In genomic region chr8:9977573-9978314, GRCm38 (mm10) we compare ENCODE assay signal across 8 mouse cellular contexts. TPM values are rescaled to one million over a fixed set of nuclear protein-coding genes. Genes with fewer than 3 reads are reported as not detected.
A peak's percentile ranks its signal among the peaks of the same experiment; 100 is the strongest.
DNase-seq lines count a peak whose midpoint lies in the region; ATAC-seq and TF ChIP-seq lines count a peak whose summit lies in the region.

Lig4 (minus strand) TSS chr8:9977686.
Abhd13 (plus strand) TSS chr8:9977707.

- TF ChIP-seq POLR2A in testis, adult 2 months (IDR thresholded peaks at IDR 0.05; ENCODE audit: control insufficient read depth, low read depth, low read length), result peak; percentile 49; the same call in 1 of the 2 replicates

- DNase-seq in c-Kit-positive CD71-positive TER-119-positive erythroid progenitor cells, embryonic 14.5 days (ENCODE audit: low spot score), result peak; percentile 95
- DNase-seq in heart, postnatal 0 days (ENCODE audit: low spot score), result peak; percentile 94
- peak; percentile 98 to 99 for DNase-seq in kidney, postnatal 4 days

- peak within 1 kb of the TSS; percentile 89 for H3K27ac ChIP-seq in forebrain, embryonic 12.5 days
- peak within 1 kb of the TSS; percentile 93 for H3K27ac ChIP-seq in heart, postnatal 0 days (ENCODE audit: low read depth)
- peak within 1 kb of the TSS; percentile 85 for H3K27ac ChIP-seq in liver, embryonic 16.5 days (ENCODE audit: low read length)
- peak within 1 kb of the TSS; percentile 90 for H3K27ac ChIP-seq in neural tube, embryonic 13.5 days (replicated peaks)
- peak within 1 kb of the TSS; percentile 87 for H3K27ac ChIP-seq in testis, adult 2 months (ENCODE audit: control insufficient read depth, insufficient read depth, low read depth, low read length)

- peaks cover 37% of the 10 kb centered on the region for H3K4me1 ChIP-seq in E14TG2a.4 (replicated peaks; ENCODE audit: low read depth, low read length)
- peaks cover 35% of the 10 kb centered on the region for H3K4me1 ChIP-seq in forebrain, embryonic 12.5 days
- H3K4me1 ChIP-seq in heart, postnatal 0 days (ENCODE audit: control insufficient read depth, insufficient read depth), result peaks cover 23% of the 10 kb centered on the region
- peaks cover 20% of the 10 kb centered on the region for H3K4me1 ChIP-seq in liver, embryonic 16.5 days (ENCODE audit: control insufficient read depth, low read depth, low read length)
- H3K4me1 ChIP-seq in neural tube, embryonic 13.5 days (replicated peaks), result peaks cover 48% of the 10 kb centered on the region
- H3K4me1 ChIP-seq in testis, adult 2 months (ENCODE audit: control insufficient read depth, insufficient read depth, low read length), result peaks cover 9% of the 10 kb centered on the region

- no peaks in the 10 kb centered on the region for H3K9me3 ChIP-seq in E14TG2a.4 (ENCODE audit: low read length)
- H3K9me3 ChIP-seq in forebrain, embryonic 12.5 days, result no peaks in the 10 kb centered on the region
- H3K9me3 ChIP-seq in heart, postnatal 0 days (replicated peaks; ENCODE audit: control insufficient read depth, low read length), result no peaks in the 10 kb centered on the region
- no peaks in the 10 kb centered on the region for H3K9me3 ChIP-seq in liver, embryonic 16.5 days (replicated peaks; ENCODE audit: control insufficient read depth, low read length)
- H3K9me3 ChIP-seq in neural tube, embryonic 13.5 days, result no peaks in the 10 kb centered on the region

- no peak for TF ChIP-seq EP300 in heart, postnatal 0 days (IDR thresholded peaks at IDR 0.05; ENCODE audit: low read depth)

- peak within 1 kb of the TSS; percentile 91 for H3K9ac ChIP-seq in forebrain, embryonic 12.5 days
- peak within 1 kb of the TSS; percentile 98 for H3K9ac ChIP-seq in heart, postnatal 0 days (replicated peaks; ENCODE audit: low read depth, low read length)
- H3K9ac ChIP-seq in liver, embryonic 16.5 days (ENCODE audit: low read depth, low read length), result peak within 1 kb of the TSS; percentile 95
- peak within 1 kb of the TSS; percentile 93 for H3K9ac ChIP-seq in neural tube, embryonic 13.5 days

- peak within 1 kb of the TSS; percentile 77 for H3K4me2 ChIP-seq in forebrain, embryonic 12.5 days
- peak within 1 kb of the TSS; percentile 92 for H3K4me2 ChIP-seq in heart, postnatal 0 days (ENCODE audit: low read depth, low read length)
- peak within 1 kb of the TSS; percentile 90 for H3K4me2 ChIP-seq in liver, embryonic 16.5 days (ENCODE audit: low read depth, low read length)
- peak within 1 kb of the TSS; percentile 86 for H3K4me2 ChIP-seq in neural tube, embryonic 13.5 days

- peak; percentile 81 for ATAC-seq in forebrain, embryonic 12.5 days (ENCODE audit: low FRiP score)
- ATAC-seq in heart, postnatal 0 days (ENCODE audit: insufficient read depth, low read depth), result peak; percentile 70
- peak; percentile 73 for ATAC-seq in liver, embryonic 16.5 days (ENCODE audit: low read depth)
- peak; percentile 71 for ATAC-seq in neural tube, embryonic 13.5 days (ENCODE audit: low read depth)

- TF ChIP-seq CTCF in E14TG2a.4 (conservative IDR thresholded peaks at IDR 0.05; ENCODE audit: low read length), result no peak
- no peak for TF ChIP-seq CTCF in heart, postnatal 0 days (IDR thresholded peaks at IDR 0.05; ENCODE audit: low read depth)
- TF ChIP-seq CTCF in testis, adult 2 months (IDR thresholded peaks at IDR 0.05; ENCODE audit: control insufficient read depth, insufficient read depth, insufficient replicate concordance, low read depth, low read length), result no peak

- no peaks in the 10 kb centered on the region for H3K27me3 ChIP-seq in E14TG2a.4 (ENCODE audit: insufficient read depth, low read length)
- no peaks in the 10 kb centered on the region for H3K27me3 ChIP-seq in forebrain, embryonic 12.5 days
- no peaks in the 10 kb centered on the region for H3K27me3 ChIP-seq in heart, postnatal 0 days (ENCODE audit: control insufficient read depth, insufficient read depth, low read length)
- H3K27me3 ChIP-seq in liver, embryonic 16.5 days (ENCODE audit: control insufficient read depth, insufficient read depth, low read depth, low read length), result no peaks in the 10 kb centered on the region
- no peaks in the 10 kb centered on the region for H3K27me3 ChIP-seq in neural tube, embryonic 13.5 days
- no peaks in the 10 kb centered on the region for H3K27me3 ChIP-seq in testis, adult 2 months (ENCODE audit: control insufficient read depth, insufficient read depth, low read length)

- WGBS in forebrain, embryonic 12.5 days, result under 1% methylated on average over 68 of the region's 68 CpGs
- WGBS in heart, postnatal 0 days, result under 1% methylated on average over 67 of the region's 68 CpGs
- WGBS in liver, embryonic 16.5 days (ENCODE audit: insufficient replicate concordance), result under 1% methylated on average over 68 of the region's 68 CpGs
- under 1% methylated on average over 64 of the region's 68 CpGs for WGBS in neural tube, embryonic 13.5 days

- H3K36me3 ChIP-seq in E14TG2a.4 (ENCODE audit: insufficient read depth, low read length), result peaks cover 25% of the 10 kb centered on the region
- peaks cover 9% of the 10 kb centered on the region for H3K36me3 ChIP-seq in forebrain, embryonic 12.5 days (replicated peaks)
- H3K36me3 ChIP-seq in heart, postnatal 0 days (replicated peaks; ENCODE audit: control insufficient read depth, insufficient read depth, low read length), result peaks cover 9% of the 10 kb centered on the region
- H3K36me3 ChIP-seq in liver, embryonic 16.5 days (ENCODE audit: control insufficient read depth, insufficient read depth), result no peaks in the 10 kb centered on the region; the same call in 1 of the 2 replicates
- H3K36me3 ChIP-seq in neural tube, embryonic 13.5 days, result peaks cover 8% of the 10 kb centered on the region
- no peaks in the 10 kb centered on the region for H3K36me3 ChIP-seq in testis, adult 2 months (ENCODE audit: control insufficient read depth, insufficient read depth, low read length)

- H3K4me3 ChIP-seq in E14TG2a.4 (replicated peaks; ENCODE audit: low read length), result peak within 1 kb of the TSS; percentile 89
- H3K4me3 ChIP-seq in forebrain, embryonic 12.5 days (replicated peaks), result peak within 1 kb of the TSS; percentile 94
- peak within 1 kb of the TSS; percentile 99 for H3K4me3 ChIP-seq in heart, postnatal 0 days (ENCODE audit: low read depth, low read length)
- H3K4me3 ChIP-seq in liver, embryonic 16.5 days (ENCODE audit: low read depth, low read length), result peak within 1 kb of the TSS; percentile 89
- peak within 1 kb of the TSS; percentile 94 for H3K4me3 ChIP-seq in neural tube, embryonic 13.5 days
- H3K4me3 ChIP-seq in testis, adult 2 months (ENCODE audit: control insufficient read depth, low read depth, low read length), result peak within 1 kb of the TSS; percentile 98

RNA-seq across cellular contexts. Expression of gene Lig4, which starts in this region (rescaled TPM):
- 9.9 and 10.4 TPM in 2 replicates for polyA plus RNA-seq in forebrain, embryonic 12.5 days (2016; fragmentation: Nextera tagmentation; extraction: Ambion mirVana)
- total RNA-seq in heart, postnatal 0 days (2014; rRNA removed; ENCODE audit: low replicate concordance), result 0.11 and 1.9 TPM in 2 replicates
- 3.4 and 3.8 TPM in 2 replicates for polyA plus RNA-seq in heart, postnatal 0 days (2015; fragmentation: Nextera tagmentation; extraction: Ambion mirVana)
- polyA plus RNA-seq in liver, embryonic 16.5 days (2015; fragmentation: Nextera tagmentation; extraction: Ambion mirVana), result 0.81 and 0.90 TPM in 2 replicates
- polyA plus RNA-seq in neural tube, embryonic 13.5 days (2015; fragmentation: Nextera tagmentation; extraction: Ambion mirVana), result 11.2 and 11.5 TPM in 2 replicates
- 7.5 and 9.0 TPM in 2 replicates for polyA plus RNA-seq in testis, adult 2 months (2012; rRNA removed)

RNA-seq across cellular contexts. Expression of gene Abhd13, which starts in this region (rescaled TPM):
- 20.9 and 21.2 TPM in 2 replicates for polyA plus RNA-seq in forebrain, embryonic 12.5 days (2016; fragmentation: Nextera tagmentation; extraction: Ambion mirVana)
- 15.2 and 19.9 TPM in 2 replicates for total RNA-seq in heart, postnatal 0 days (2014; rRNA removed; ENCODE audit: low replicate concordance)
- 10.3 and 11.5 TPM in 2 replicates for polyA plus RNA-seq in heart, postnatal 0 days (2015; fragmentation: Nextera tagmentation; extraction: Ambion mirVana)
- 4.2 and 4.4 TPM in 2 replicates for polyA plus RNA-seq in liver, embryonic 16.5 days (2015; fragmentation: Nextera tagmentation; extraction: Ambion mirVana)
- 13.3 and 15.0 TPM in 2 replicates for polyA plus RNA-seq in neural tube, embryonic 13.5 days (2015; fragmentation: Nextera tagmentation; extraction: Ambion mirVana)
- polyA plus RNA-seq in testis, adult 2 months (2012; rRNA removed), result 1.8 and 2.2 TPM in 2 replicates

Comparison
In these comparisons a context has a peak if more than half of its experiments do, and no peak if none do; other contexts are left out.
1. Peak in every context shown above with its lines: DNase-seq, ATAC-seq, H3K4me3 ChIP-seq and H3K27ac ChIP-seq.